Mouse (Mus musculus) gastrocnemius, postnatal 36 days (tissue): ENCODE measurements around the gene Spag6. TPM values are rescaled to one million over a fixed set of nuclear protein-coding genes. Genes with fewer than 3 reads are reported as not detected.

Source experiments
- DNase-seq, 2 experiments: peaks; one replicate each; pipeline ENCODE4 v3.0.0; 2022
- intact Hi-C: fragments of 180-260 bp; cut with DNase I; formaldehyde crosslinking; loops from one replicate; pipeline ENCODE4 v1.15.1; 2025
- total RNA-seq, 2 experiments: library from RNA; stranded (reverse); gene quantifications; 2 replicates each; pipeline ENCODE4 v1.2.3; 2021

Gene Spag6
- total RNA-seq, 2 experiments from 2014 or later: 0.77 to 0.84 TPM

GRCm38 (mm10) chr2:18714337-18714736 lies 20.5 kb downstream of the Spag6 start:
- intact Hi-C loops: no loop called here
- no peak for DNase-seq

- intact Hi-C loops: no loop called here
- DNase-seq: no peak
These were observed 24.7 kb downstream of the Spag6 start for GRCm38 (mm10) chr2:18718521-18718920.

- intact Hi-C loops: no loop called here
- no peak for DNase-seq
These were observed 28.5 kb downstream of the Spag6 start for GRCm38 (mm10) chr2:18722208-18722830.

GRCm38 (mm10) chr2:18724462-18724861 lies 30.6 kb downstream of the Spag6 start:
- intact Hi-C loops: no loop called here

GRCm38 (mm10) chr2:18725880-18726279 lies 32.0 kb downstream of the Spag6 start:
- intact Hi-C loops: no loop called here
- DNase-seq: no peak

More at GRCm38 (mm10) chr2:18724462-18724861, 30.6 kb downstream of the Spag6 start:
- DNase-seq: no peak

GRCm38 (mm10) chr2:18731718-18732117 lies 37.9 kb downstream of the Spag6 start:
- intact Hi-C loops: no loop called here
- no peak for DNase-seq

GRCm38 (mm10) chr2:18734394-18735127 lies 40.7 kb downstream of the Spag6 start:
- intact Hi-C loops: no loop called here
- no peak for DNase-seq

- no peak for DNase-seq
- intact Hi-C loops: no loop called here
These were observed 43.2 kb downstream of the Spag6 start for GRCm38 (mm10) chr2:18737040-18737439.

- no peak for DNase-seq
- intact Hi-C loops: no loop called here
These were observed 45.4 kb downstream of the Spag6 start for GRCm38 (mm10) chr2:18739216-18739615.

- intact Hi-C loops: loop anchor here (10.0 kb wide), 1 partner anchor 361 kb away; the partner anchor contains the start of gene Dnajc1
- DNase-seq: no peak
These were observed 62.3 kb downstream of the Spag6 start for GRCm38 (mm10) chr2:18756144-18756543.

GRCm38 (mm10) chr2:18764846-18765245 lies 71.0 kb downstream of the Spag6 start:
- no peak for DNase-seq
- intact Hi-C loops: loop anchor here (10.0 kb wide), 1 partner anchor 720 kb away; the partner anchor contains the start of gene Skida1

- peak in 1 of 2 experiments; percentile 13 for DNase-seq
- intact Hi-C loops: loop anchor here (10.0 kb wide), 1 partner anchor 721 kb away; the partner anchor contains the start of gene Skida1
These were observed 71.8 kb downstream of the Spag6 start for GRCm38 (mm10) chr2:18765481-18766249.

GRCm38 (mm10) chr2:18766441-18766820 lies 72.6 kb downstream of the Spag6 start:
- intact Hi-C loops: loop anchor here (10.0 kb wide), 1 partner anchor 722 kb away; the partner anchor contains the start of gene Skida1
- no peak for DNase-seq

GRCm38 (mm10) chr2:18766821-18767541 lies 73.1 kb downstream of the Spag6 start:
- intact Hi-C loops: loop anchor here (10.0 kb wide), 1 partner anchor 722 kb away; the partner anchor contains the start of gene Skida1
- peak; percentile 87 to 88 for DNase-seq

- intact Hi-C loops: loop anchor here (10.0 kb wide), 1 partner anchor 724 kb away; the partner anchor contains the start of gene Skida1
- DNase-seq: no peak
These were observed 74.6 kb downstream of the Spag6 start for GRCm38 (mm10) chr2:18768414-18768813.

- intact Hi-C loops: no loop called here
- DNase-seq: no peak
These were observed 78.6 kb downstream of the Spag6 start for GRCm38 (mm10) chr2:18772413-18772812.

GRCm38 (mm10) chr2:18774326-18774725 lies 80.5 kb downstream of the Spag6 start:
- no peak for DNase-seq
- intact Hi-C loops: no loop called here

GRCm38 (mm10) chr2:18778220-18778619 lies 84.4 kb downstream of the Spag6 start:
- intact Hi-C loops: no loop called here
- no peak for DNase-seq

- intact Hi-C loops: no loop called here
- DNase-seq: no peak
These were observed 86.0 kb downstream of the Spag6 start for GRCm38 (mm10) chr2:18779830-18780229.

- intact Hi-C loops: no loop called here
- no peak for DNase-seq
These were observed 87.5 kb downstream of the Spag6 start for GRCm38 (mm10) chr2:18781296-18781695.
